Mouse (Mus musculus) hindbrain, embryonic 11.5 days (tissue): Measurements from ENCODE around the gene Micu1. TPM values are rescaled to one million over a fixed set of nuclear protein-coding genes. Genes with fewer than 3 reads are reported as not detected.

Experiments used
- ATAC-seq: fragments of 200-750 bp; cut with Nextera tagmentation; 2 replicates; pipeline ENCODE4 v1.8.0; 2017; ENCODE audit warnings: mild to moderate bottlenecking, moderate TSS enrichment, moderate library complexity; ENCODE audit not compliant: low FRiP score
- DNase-seq: peaks from one replicate; pipeline ENCODE4 v3.0.0-alpha.2; 2015; ENCODE audit warnings: low spot score
- H3K27ac ChIP-seq: fragments of 300-500 bp; sonication (generic); 2 replicates; pipeline ENCODE4 v1.5.1; 2014; ENCODE audit warnings: mild to moderate bottlenecking, low read depth, low read length
- H3K27me3 ChIP-seq: fragments of 300-500 bp; sonication (generic); 2 replicates; pipeline ENCODE4 v1.6.1; 2014; ENCODE audit warnings: mild to moderate bottlenecking, low read length, moderate library complexity, mixed read lengths; ENCODE audit not compliant: control insufficient read depth, insufficient read depth
- H3K36me3 ChIP-seq: fragments of 300-500 bp; sonication (generic); 2 replicates; pipeline ENCODE4 v1.6.1; 2014; ENCODE audit warnings: mild to moderate bottlenecking, low read length, moderate library complexity, mixed read lengths; ENCODE audit not compliant: control insufficient read depth, insufficient read depth
- H3K4me1 ChIP-seq: fragments of 300-500 bp; sonication (generic); replicated peaks from 2 replicates; pipeline ENCODE4 v1.6.1; 2014; ENCODE audit warnings: low read length, mixed read lengths; ENCODE audit not compliant: control insufficient read depth, insufficient read depth
- H3K4me2 ChIP-seq: fragments of 300-500 bp; sonication (generic); replicated peaks from 2 replicates; pipeline ENCODE4 v1.6.1; 2014; ENCODE audit warnings: mild to moderate bottlenecking, low read depth, low read length
- H3K4me3 ChIP-seq: fragments of 300-500 bp; sonication (generic); 2 replicates; pipeline ENCODE4 v1.5.1; 2014; ENCODE audit warnings: low read depth, low read length
- H3K9ac ChIP-seq: fragments of 300-500 bp; sonication (generic); 2 replicates; pipeline ENCODE4 v1.6.1; 2014; ENCODE audit warnings: low read depth, low read length
- H3K9me3 ChIP-seq: fragments of 300-500 bp; sonication (generic); 2 replicates; pipeline ENCODE4 v1.6.1; 2016; ENCODE audit warnings: low read length; ENCODE audit not compliant: control insufficient read depth
- WGBS: fragments of 180-500 bp; shearing (Covaris S2); extraction: QIAGEN DNeasy Blood & Tissue Kit; methylation state at CpG from one replicate; pipeline ENCODE4 v1.1.7; 2014; 5-methylcytosine and 5-hydroxymethylcytosine counted together
- polyA plus RNA-seq: library from polyadenylated mRNA; unstranded; fragments of >200 nt; fragmentation: Nextera tagmentation; extraction: Ambion mirVana; gene quantifications from 2 replicates; pipeline ENCODE4 v1.2.1, GENCODE M21; 2014

The Micu1 gene
- polyA plus RNA-seq, 1 experiment from 2014 or later, result 69.0 TPM

DNA sequence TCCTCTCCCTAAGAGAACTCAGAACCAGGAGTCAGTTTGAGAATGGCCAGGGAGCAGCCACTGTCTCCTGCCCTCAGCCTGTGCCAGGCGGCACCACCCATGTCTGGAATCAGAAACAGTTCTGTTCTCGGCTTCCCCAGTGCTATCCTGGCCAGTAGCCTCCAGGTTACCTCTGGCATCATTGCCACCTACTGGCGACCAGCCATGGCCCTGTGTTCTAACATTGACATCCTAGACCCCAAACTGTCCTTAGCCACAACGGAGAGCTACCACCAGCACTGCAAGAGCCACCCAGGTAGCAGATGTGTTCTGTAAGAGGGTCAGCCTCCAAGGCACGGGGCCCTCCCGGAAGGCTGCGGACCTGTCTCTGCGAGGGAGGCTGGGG lies 200.3 kb downstream of the Micu1 start:
- ATAC-seq (no peak), DNase-seq (no peak)
- Histone ChIP-seq H3K4me1 (peaks cover 29% of the 10 kb centered on the region), H3K4me2 (no peak overlapping the region), H3K27me3 (peaks cover 2% of the 10 kb centered on the region; the same call in 1 of the 2 replicates), H3K9me3 (no peaks in the 10 kb centered on the region), H3K27ac (0 out of 2 replicates have a peak overlapping the region, but pooled peaks have one; percentile 99), H3K4me3 (no peak overlapping the region), H3K36me3 (no peaks in the 10 kb centered on the region), H3K9ac (0 out of 2 replicates have a peak overlapping the region, but pooled peaks have one; percentile 7)
- 51% methylated on average over 8 of the region's 8 CpGs for WGBS

GRCm38 (mm10) chr10:59903170-59903569 lies 200.9 kb downstream of the Micu1 start:
- Histone ChIP-seq H3K27me3 (peaks cover 2% of the 10 kb centered on the region; the same call in 1 of the 2 replicates), H3K9ac (no peak overlapping the region), H3K4me2 (no peak overlapping the region), H3K4me1 (peaks cover 28% of the 10 kb centered on the region), H3K36me3 (no peaks in the 10 kb centered on the region), H3K9me3 (no peaks in the 10 kb centered on the region), H3K27ac (peak overlapping the region; percentile 24; the same call in 1 of the 2 replicates), H3K4me3 (no peak overlapping the region)
- ATAC-seq (no peak), DNase-seq (no peak)
- WGBS, result 58% methylated on average over 7 of the region's 7 CpGs

DNA sequence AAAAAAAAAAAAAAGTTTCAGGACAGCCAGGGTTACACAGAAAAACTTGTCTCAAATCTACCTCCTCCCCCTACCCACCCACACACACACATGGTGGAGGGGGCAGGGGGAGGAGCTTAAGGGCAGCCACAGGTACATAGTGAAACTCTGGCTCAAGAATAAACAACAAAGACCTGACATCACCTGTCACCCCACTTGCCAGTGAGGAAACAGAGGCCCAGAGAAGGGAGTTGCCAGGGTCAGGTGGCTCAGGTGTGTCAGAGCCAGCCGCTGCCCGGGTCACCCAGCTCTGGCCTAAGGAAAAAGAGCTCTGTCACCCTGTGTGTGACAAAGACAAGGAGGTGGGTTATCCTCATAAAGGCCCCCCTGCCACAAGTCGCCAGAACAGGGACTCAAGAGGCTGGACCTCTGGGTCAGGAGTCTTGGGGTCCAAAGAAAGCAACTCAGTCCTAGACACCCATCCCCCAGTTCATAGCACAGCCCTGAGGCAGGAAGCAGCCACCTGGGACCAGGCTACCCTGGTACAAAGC lies 204.9 kb downstream of the Micu1 start:
- H3K27ac ChIP-seq, result no peak overlapping the region
- ATAC-seq, result peak; percentile 10; the same call in 1 of the 2 replicates
- H3K4me3 ChIP-seq, result no peak overlapping the region
- no peak for DNase-seq
- H3K36me3 ChIP-seq, result no peaks in the 10 kb centered on the region
- no peaks in the 10 kb centered on the region for H3K9me3 ChIP-seq
- H3K4me2 ChIP-seq, result no peak overlapping the region
- H3K4me1 ChIP-seq, result peaks cover 17% of the 10 kb centered on the region
- H3K9ac ChIP-seq, result no peak overlapping the region
- peaks cover under 1% of the 10 kb centered on the region; the same call in 1 of the 2 replicates for H3K27me3 ChIP-seq
- WGBS, result 60% methylated on average over 3 of the region's 3 CpGs

GRCm38 (mm10) chr10:59907695-59908299 lies 205.5 kb downstream of the Micu1 start:
- Histone ChIP-seq H3K9me3 (no peaks in the 10 kb centered on the region), H3K4me1 (peaks cover 15% of the 10 kb centered on the region), H3K27me3 (no peaks in the 10 kb centered on the region), H3K9ac (no peak overlapping the region), H3K36me3 (no peaks in the 10 kb centered on the region), H3K4me2 (no peak overlapping the region), H3K27ac (0 out of 2 replicates have a peak overlapping the region, but pooled peaks have one; percentile 42), H3K4me3 (no peak overlapping the region)
- ATAC-seq (peak; percentile 4; the same call in 1 of the 2 replicates), DNase-seq (no peak)
- WGBS, result 52% methylated on average over 7 of the region's 7 CpGs

DNA sequence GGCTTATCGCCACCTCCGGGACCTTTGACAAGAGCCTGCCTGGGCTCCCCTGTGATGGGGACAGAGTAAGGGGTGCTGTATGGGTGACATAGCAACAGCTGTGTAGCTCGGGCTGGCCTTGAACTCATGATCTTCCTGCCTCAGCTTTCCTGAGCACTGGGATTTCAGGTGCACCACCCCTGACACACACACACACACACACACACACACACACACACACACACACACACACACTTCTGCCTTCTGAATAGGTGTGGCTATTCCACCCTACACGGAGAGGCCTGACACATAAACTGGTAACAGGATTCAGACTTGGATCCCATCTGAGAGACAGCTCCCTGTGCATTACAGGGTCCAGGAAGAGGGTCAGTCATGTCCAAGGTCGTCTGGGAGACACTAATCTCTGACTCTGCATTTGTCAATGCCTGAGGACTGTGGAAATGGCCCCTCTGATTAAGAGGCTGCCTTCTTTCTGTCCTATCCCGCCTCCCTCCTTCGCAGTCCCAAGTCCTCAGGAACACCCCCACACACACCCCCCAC lies 206.6 kb downstream of the Micu1 start:
- no peak overlapping the region for H3K9ac ChIP-seq
- peaks cover 15% of the 10 kb centered on the region for H3K4me1 ChIP-seq
- no peaks in the 10 kb centered on the region for H3K36me3 ChIP-seq
- no peak overlapping the region for H3K4me2 ChIP-seq
- no peak for ATAC-seq
- 0 out of 2 replicates have a peak overlapping the region, but pooled peaks have one; percentile 2 for H3K27ac ChIP-seq
- H3K27me3 ChIP-seq, result no peaks in the 10 kb centered on the region
- no peak overlapping the region for H3K4me3 ChIP-seq
- no peaks in the 10 kb centered on the region for H3K9me3 ChIP-seq
- DNase-seq, result peak; percentile 16
- 48% methylated on average over 7 of the region's 7 CpGs for WGBS

- Histone ChIP-seq H3K9me3 (no peaks in the 10 kb centered on the region), H3K9ac (no peak overlapping the region), H3K27ac (0 out of 2 replicates have a peak overlapping the region, but pooled peaks have one; percentile 2), H3K4me2 (no peak overlapping the region), H3K27me3 (no peaks in the 10 kb centered on the region), H3K4me1 (peaks cover 15% of the 10 kb centered on the region), H3K4me3 (no peak overlapping the region), H3K36me3 (no peaks in the 10 kb centered on the region)
- 11% methylated on average over 14 of the region's 14 CpGs for WGBS
- DNase-seq, result peak; percentile 60
- ATAC-seq, result no peak
Measured at GRCm38 (mm10) chr10:59909357-59909847, 207.1 kb downstream of the Micu1 start.

DNA sequence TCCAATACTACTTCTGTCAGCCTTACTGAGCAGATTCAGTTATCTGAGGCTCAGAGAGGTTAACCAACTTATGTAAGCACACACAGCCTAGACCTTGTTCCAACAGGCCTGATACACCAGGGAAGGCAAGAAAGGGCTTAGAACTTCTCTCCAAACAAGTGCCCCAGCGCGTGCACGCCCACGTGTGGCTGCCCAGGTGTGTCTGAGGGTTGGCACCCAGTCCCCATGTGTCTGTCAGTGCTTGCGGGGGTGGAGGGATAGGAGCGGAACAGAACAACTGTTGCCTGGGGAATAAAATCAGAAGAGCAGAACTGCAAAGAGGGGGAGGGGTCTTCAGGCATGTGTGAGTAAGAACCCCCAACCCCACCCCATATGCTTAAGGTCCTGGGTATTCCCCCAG lies 208.8 kb downstream of the Micu1 start:
- no peaks in the 10 kb centered on the region for H3K27me3 ChIP-seq
- no peak overlapping the region for H3K4me3 ChIP-seq
- H3K4me1 ChIP-seq, result peaks cover 15% of the 10 kb centered on the region
- 18% methylated on average over 6 of the region's 6 CpGs for WGBS
- no peaks in the 10 kb centered on the region for H3K36me3 ChIP-seq
- peak; percentile 21; the same call in 1 of the 2 replicates for ATAC-seq
- no peaks in the 10 kb centered on the region for H3K9me3 ChIP-seq
- H3K4me2 ChIP-seq, result peak overlapping the region; percentile 33
- H3K27ac ChIP-seq, result peak overlapping the region; percentile 61
- no peak for DNase-seq
- H3K9ac ChIP-seq, result peak overlapping the region; percentile 49; the same call in 1 of the 2 replicates

- Histone ChIP-seq H3K4me1 (peaks cover 15% of the 10 kb centered on the region), H3K9ac (peak overlapping the region; percentile 49; the same call in 1 of the 2 replicates), H3K9me3 (no peaks in the 10 kb centered on the region), H3K4me2 (peak overlapping the region; percentile 33), H3K36me3 (no peaks in the 10 kb centered on the region), H3K27ac (peak overlapping the region; percentile 61), H3K4me3 (0 out of 2 replicates have a peak overlapping the region, but pooled peaks have one; percentile 10), H3K27me3 (no peaks in the 10 kb centered on the region)
- 1% methylated on average over 24 of the region's 25 CpGs for WGBS
- ATAC-seq (peak; percentile 57), DNase-seq (peak; percentile 71)
Measured at GRCm38 (mm10) chr10:59911561-59912198, 209.4 kb downstream of the Micu1 start.
